Mouse (Mus musculus): ENCODE data around the gene Clta.

GRCm38 (mm10) chr4:43978521-43979443 is 25.5 kb upstream of the Clta start:
- no peak for TF ChIP-seq USF1 (IDR thresholded peaks at IDR 0.05; ENCODE audit: low read depth, low read length)
- no peak for TF ChIP-seq ZC3H11A (IDR thresholded peaks at IDR 0.05; ENCODE audit: low read depth, low read length)
- no peak; a peak in 1 of 6 replicates for TF ChIP-seq CTCF (IDR thresholded peaks at IDR 0.05 in 2 of 3, conservative IDR thresholded peaks at IDR 0.05 in 1 of 3; ENCODE audit: control insufficient read depth in 1 of 3, insufficient read depth in 1 of 3, low read depth in 2 of 3, low read length in 3 of 3, poor library complexity in 1 of 3, severe bottlenecking in 1 of 3)
- TF ChIP-seq MAZ (IDR thresholded peaks at IDR 0.05; ENCODE audit: low read depth, low read length) = no peak
- TF ChIP-seq TAL1 (IDR thresholded peaks at IDR 0.05; ENCODE audit: low read length) = no peak
- no peak for TF ChIP-seq CHD1 (IDR thresholded peaks at IDR 0.05; ENCODE audit: low read depth, low read length)
- no peak for TF ChIP-seq POLR2AphosphoS2 (IDR thresholded peaks at IDR 0.05; ENCODE audit: low read length)
- TF ChIP-seq UBTF (IDR thresholded peaks at IDR 0.05; ENCODE audit: borderline replicate concordance, insufficient read depth, low read depth, low read length) = no peak
- TF ChIP-seq POLR2A (IDR thresholded peaks at IDR 0.05; ENCODE audit: control insufficient read depth in 1 of 2, insufficient read depth in 1 of 2, low read depth in 1 of 2, low read length in 2 of 2, poor library complexity in 1 of 2) = no peak
